Mouse (Mus musculus) cerebellum, adult 11 months (tissue): ENCODE data around the gene H2al1m.
"Not testable (repeated sequence)": the region's sequence is repeated elsewhere in the genome, so short reads cannot be mapped to it uniquely, and the experiment has no call there.

ENCODE experiments used
- DNase-seq: peaks from one replicate; pipeline ENCODE4 v3.0.0; 2022

The H2al1m gene

DNA sequence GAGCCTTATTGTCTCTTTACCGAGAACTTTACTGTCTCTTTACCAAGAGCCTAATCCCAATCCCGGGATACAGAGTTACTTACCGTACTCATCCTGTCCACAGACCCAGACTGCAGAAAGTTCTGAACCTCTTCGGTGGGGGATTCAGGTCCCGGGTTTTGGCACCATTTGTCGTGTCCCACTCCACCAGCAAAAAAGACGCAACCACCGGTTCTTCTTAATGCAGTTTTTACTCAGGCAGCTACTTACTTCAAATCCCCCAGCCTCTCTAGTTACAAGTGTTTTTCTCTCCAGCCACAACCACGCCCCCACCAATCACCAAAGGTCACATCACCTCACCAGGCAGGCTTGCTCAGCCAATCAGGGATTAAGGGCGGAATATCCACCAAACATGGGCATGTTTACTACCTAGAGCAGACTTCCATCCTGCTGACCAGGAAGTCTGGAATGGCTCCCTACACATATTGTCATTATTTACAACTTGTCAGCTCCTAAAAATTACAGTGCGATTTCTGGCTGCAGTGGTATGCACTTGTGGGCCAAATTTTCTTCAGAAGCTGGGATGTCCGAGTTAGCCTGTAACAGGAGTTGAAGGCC lies 48.9 kb downstream of the H2al1m start:
- not testable (repeated sequence) for DNase-seq

GRCm38 (mm10) chrX:9333035-9333434 lies 49.5 kb downstream of the H2al1m start:
- DNase-seq: peak; percentile 27
